Mouse (Mus musculus) neural tube, embryonic 11.5 days (tissue): Measurements from ENCODE around the gene Nav2. TPM values are rescaled to one million over a fixed set of nuclear protein-coding genes. Genes with fewer than 3 reads are reported as not detected.

Experiments used
- ATAC-seq: fragments of 200-750 bp; cut with Nextera tagmentation; 2 replicates; pipeline ENCODE4 v1.8.0; 2017; ENCODE audit warnings: moderate number of reproducible peaks, mild to moderate bottlenecking, moderate TSS enrichment, moderate library complexity; ENCODE audit not compliant: insufficient read depth, low FRiP score, low TSS enrichment
- DNase-seq: peaks from one replicate; pipeline ENCODE4 v3.0.0-alpha.2; 2015; ENCODE audit warnings: low spot score
- H3K27ac ChIP-seq: fragments of 300-500 bp; sonication (generic); 2 replicates; pipeline ENCODE4 v1.5.1; 2014; ENCODE audit warnings: low read depth, mild to moderate bottlenecking, low read length
- H3K27me3 ChIP-seq: fragments of 300-500 bp; sonication (generic); 2 replicates; pipeline ENCODE4 v1.6.1; 2014; ENCODE audit warnings: mild to moderate bottlenecking, low read length, mixed read lengths; ENCODE audit not compliant: control insufficient read depth, insufficient read depth
- H3K36me3 ChIP-seq: fragments of 300-500 bp; sonication (generic); 2 replicates; pipeline ENCODE4 v1.6.1; 2014; ENCODE audit warnings: mild to moderate bottlenecking, low read length, moderate library complexity, mixed read lengths; ENCODE audit not compliant: control insufficient read depth, insufficient read depth
- H3K4me1 ChIP-seq: fragments of 300-500 bp; sonication (generic); 2 replicates; pipeline ENCODE4 v1.6.1; 2014; ENCODE audit warnings: low read length, mixed read lengths; ENCODE audit not compliant: control insufficient read depth, insufficient read depth
- H3K4me2 ChIP-seq: fragments of 300-500 bp; sonication (generic); 2 replicates; pipeline ENCODE4 v1.6.1; 2014; ENCODE audit warnings: low read depth, mild to moderate bottlenecking, moderate library complexity
- H3K4me3 ChIP-seq: fragments of 300-500 bp; sonication (generic); 2 replicates; pipeline ENCODE4 v1.5.1; 2014; ENCODE audit warnings: low read depth, low read length
- H3K9ac ChIP-seq: fragments of 300-500 bp; sonication (generic); 2 replicates; pipeline ENCODE4 v1.6.1; 2014; ENCODE audit warnings: mild to moderate bottlenecking, low read length
- H3K9me3 ChIP-seq: fragments of 300-500 bp; sonication (generic); 2 replicates; pipeline ENCODE4 v1.6.1; 2016; ENCODE audit warnings: low read length; ENCODE audit not compliant: control insufficient read depth
- WGBS: fragments of 180-500 bp; shearing (Covaris S2); extraction: QIAGEN DNeasy Blood & Tissue Kit; methylation state at CpG from one replicate; pipeline ENCODE4 v1.1.7; 2014; 5-methylcytosine and 5-hydroxymethylcytosine counted together
- polyA plus RNA-seq: library from polyadenylated mRNA; unstranded; fragments of >200 nt; fragmentation: Nextera tagmentation; extraction: Ambion mirVana; gene quantifications from 2 replicates; pipeline ENCODE4 v1.2.1, GENCODE M21; 2014

Nav2 gene
- polyA plus RNA-seq, 1 experiment from 2014 or later = 19.2 TPM

- no peaks in the 10 kb centered on the region for H3K27me3 ChIP-seq
- H3K4me3 ChIP-seq = no peak overlapping the region
- H3K27ac ChIP-seq = no peak overlapping the region
- ATAC-seq (no peak), DNase-seq (no peak)
- peaks cover 15% of the 10 kb centered on the region for H3K4me1 ChIP-seq
- no peak overlapping the region for H3K9ac ChIP-seq
- WGBS = 95% methylated on average over 4 of the region's 4 CpGs
- no peaks in the 10 kb centered on the region for H3K9me3 ChIP-seq
- H3K4me2 ChIP-seq = no peak overlapping the region
- H3K36me3 ChIP-seq = no peaks in the 10 kb centered on the region
Measured at GRCm38 (mm10) chr7:48895475-48895874, 13.0 kb upstream of the Nav2 start.

DNA sequence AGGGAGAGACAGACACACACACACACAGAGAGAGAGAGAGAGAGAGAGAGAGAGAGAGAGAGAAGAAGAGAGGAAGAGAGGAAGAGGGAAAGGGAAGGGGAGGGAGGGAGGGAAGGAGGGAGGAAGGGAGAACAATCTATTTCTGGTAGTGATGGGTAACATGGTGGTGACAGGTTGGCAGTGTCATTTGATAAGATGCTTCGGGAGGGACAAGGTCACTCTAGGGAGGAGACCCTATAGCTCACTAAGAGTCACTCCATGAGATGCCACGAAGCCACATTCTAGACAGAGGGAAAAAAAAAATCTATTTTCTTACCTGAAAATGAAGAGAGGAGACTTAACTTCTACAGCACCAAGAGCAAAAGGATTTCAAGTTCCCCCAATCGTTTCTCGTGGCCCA lies 12.5 kb upstream of the Nav2 start:
- 83% methylated on average over 4 of the region's 4 CpGs for WGBS
- no peak for DNase-seq
- Histone ChIP-seq H3K4me2 (no peak overlapping the region), H3K4me3 (no peak overlapping the region), H3K9ac (no peak overlapping the region), H3K27me3 (no peaks in the 10 kb centered on the region), H3K9me3 (no peaks in the 10 kb centered on the region), H3K4me1 (peaks cover 15% of the 10 kb centered on the region), H3K27ac (no peak overlapping the region), H3K36me3 (no peaks in the 10 kb centered on the region)
- no peak for ATAC-seq

GRCm38 (mm10) chr7:48897539-48898163 lies 10.9 kb upstream of the Nav2 start:
- DNase-seq (peak; percentile 29), ATAC-seq (no peak)
- Histone ChIP-seq H3K27ac (no peak overlapping the region), H3K27me3 (no peaks in the 10 kb centered on the region), H3K4me1 (peaks cover 12% of the 10 kb centered on the region), H3K36me3 (no peaks in the 10 kb centered on the region), H3K9me3 (no peaks in the 10 kb centered on the region), H3K4me3 (no peak overlapping the region), H3K4me2 (no peak overlapping the region), H3K9ac (no peak overlapping the region)
- 51% methylated on average over 24 of the region's 24 CpGs for WGBS

DNA sequence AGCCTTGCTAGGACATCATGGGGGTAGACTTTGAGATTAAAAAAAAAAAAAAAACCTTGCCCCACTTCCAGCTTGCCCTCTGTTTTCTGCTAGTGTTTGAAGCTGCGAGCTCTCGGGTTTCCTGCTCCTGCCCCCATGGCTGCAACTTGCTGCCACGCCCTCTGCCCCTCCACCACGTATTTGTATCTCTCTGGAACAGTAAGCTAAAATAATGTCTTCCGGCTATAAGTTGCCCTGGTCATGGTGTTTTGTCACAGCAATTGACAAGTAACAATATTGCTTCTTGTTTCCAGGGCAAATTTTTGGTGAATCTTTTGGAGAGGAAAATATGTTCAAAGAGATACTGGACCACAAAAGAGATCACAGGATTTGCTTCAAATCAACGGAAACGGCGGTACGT lies 10.1 kb upstream of the Nav2 start:
- no peak overlapping the region for H3K4me3 ChIP-seq
- ATAC-seq = no peak
- no peak overlapping the region for H3K27ac ChIP-seq
- no peak for DNase-seq
- peaks cover 12% of the 10 kb centered on the region for H3K4me1 ChIP-seq
- H3K36me3 ChIP-seq = no peaks in the 10 kb centered on the region
- H3K9ac ChIP-seq = no peak overlapping the region
- H3K9me3 ChIP-seq = no peaks in the 10 kb centered on the region
- no peak overlapping the region for H3K4me2 ChIP-seq
- no peaks in the 10 kb centered on the region for H3K27me3 ChIP-seq
- WGBS = 65% methylated on average over 9 of the region's 9 CpGs

- Histone ChIP-seq H3K4me1 (peaks cover 12% of the 10 kb centered on the region), H3K27me3 (no peaks in the 10 kb centered on the region), H3K9me3 (no peaks in the 10 kb centered on the region), H3K4me2 (no peak overlapping the region), H3K4me3 (no peak overlapping the region), H3K9ac (no peak overlapping the region), H3K27ac (no peak overlapping the region), H3K36me3 (no peaks in the 10 kb centered on the region)
- DNase-seq = no peak
- ATAC-seq = no peak
- 84% methylated on average over 8 of the region's 8 CpGs for WGBS
Measured at GRCm38 (mm10) chr7:48900408-48901167, 7.9 kb upstream of the Nav2 start.

DNA sequence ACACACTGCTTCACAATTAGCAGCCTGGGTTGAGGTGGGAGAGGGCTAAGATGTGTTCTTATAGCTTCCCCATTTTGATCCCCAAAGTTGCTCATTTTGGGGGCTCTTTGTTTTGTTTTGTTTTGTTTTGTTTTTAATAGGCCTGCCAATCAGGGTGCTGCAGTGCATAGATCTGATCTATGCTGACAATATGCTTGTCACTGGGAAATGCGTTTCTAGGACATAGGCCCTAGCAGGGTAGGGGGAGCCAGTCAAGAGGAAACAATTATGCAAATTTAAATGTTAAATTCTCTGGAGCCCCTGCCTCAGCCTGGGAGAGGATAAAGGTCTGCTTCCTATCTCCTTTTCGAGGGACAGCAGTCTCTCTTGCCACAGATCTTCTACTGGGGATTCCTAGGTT lies 6.1 kb upstream of the Nav2 start:
- peaks cover 7% of the 10 kb centered on the region for H3K4me1 ChIP-seq
- H3K4me2 ChIP-seq = no peak overlapping the region
- H3K9ac ChIP-seq = no peak overlapping the region
- DNase-seq (no peak), ATAC-seq (no peak)
- H3K27me3 ChIP-seq = no peaks in the 10 kb centered on the region
- H3K36me3 ChIP-seq = no peaks in the 10 kb centered on the region
- H3K27ac ChIP-seq = no peak overlapping the region
- H3K4me3 ChIP-seq = no peak overlapping the region
- WGBS = 23% methylated on average over 2 of the region's 2 CpGs
- no peaks in the 10 kb centered on the region for H3K9me3 ChIP-seq

DNA sequence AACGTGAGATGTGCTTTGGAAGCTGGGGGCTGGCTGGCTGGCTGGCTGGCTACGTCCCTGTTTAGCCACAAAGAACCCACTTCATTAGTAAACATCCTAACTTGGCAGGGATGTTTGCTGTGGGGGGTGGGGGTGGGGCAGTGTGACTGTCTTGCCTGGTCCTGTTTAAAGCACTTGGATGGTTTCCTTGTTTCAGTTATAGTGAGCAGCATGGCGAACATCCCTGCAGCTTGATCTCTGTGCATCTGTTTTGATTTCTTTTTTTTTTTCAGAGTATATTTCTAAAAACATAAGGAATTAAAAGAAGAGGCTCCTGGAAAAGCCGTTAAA lies 791 bp downstream of the Nav2 start:
- Histone ChIP-seq H3K4me1 (no peaks in the 10 kb centered on the region), H3K4me2 (no peak overlapping the region), H3K9ac (no peak overlapping the region), H3K36me3 (no peaks in the 10 kb centered on the region), H3K4me3 (no peak overlapping the region), H3K9me3 (no peaks in the 10 kb centered on the region), H3K27ac (no peak overlapping the region), H3K27me3 (no peaks in the 10 kb centered on the region)
- 73% methylated on average over 4 of the region's 4 CpGs for WGBS
- DNase-seq (no peak), ATAC-seq (no peak)

GRCm38 (mm10) chr7:48910282-48910681 lies 1.8 kb downstream of the Nav2 start:
- Histone ChIP-seq H3K4me1 (no peaks in the 10 kb centered on the region), H3K4me2 (no peak overlapping the region), H3K4me3 (no peak overlapping the region), H3K9ac (no peak overlapping the region), H3K27me3 (no peaks in the 10 kb centered on the region), H3K27ac (no peak overlapping the region), H3K36me3 (no peaks in the 10 kb centered on the region), H3K9me3 (no peaks in the 10 kb centered on the region)
- ATAC-seq (no peak), DNase-seq (no peak)
- 74% methylated on average over 6 of the region's 6 CpGs for WGBS

GRCm38 (mm10) chr7:48911146-48911545 lies 2.6 kb downstream of the Nav2 start:
- H3K4me3 ChIP-seq = no peak overlapping the region
- no peak overlapping the region for H3K9ac ChIP-seq
- H3K27ac ChIP-seq = no peak overlapping the region
- no peak for ATAC-seq
- H3K4me1 ChIP-seq = no peaks in the 10 kb centered on the region
- H3K27me3 ChIP-seq = no peaks in the 10 kb centered on the region
- H3K36me3 ChIP-seq = no peaks in the 10 kb centered on the region
- H3K4me2 ChIP-seq = no peak overlapping the region
- no peak for DNase-seq
- H3K9me3 ChIP-seq = no peaks in the 10 kb centered on the region
